Mouse (Mus musculus) kidney, embryonic 15.5 days (tissue): Measurements from ENCODE around the gene Secisbp2. TPM values are rescaled to one million over a fixed set of nuclear protein-coding genes. Genes with fewer than 3 reads are reported as not detected.

ENCODE experiments used
- ATAC-seq: fragments of 200-750 bp; cut with Nextera tagmentation; replicated peaks from 2 replicates; pipeline ENCODE4 v1.8.0; 2017; ENCODE audit warnings: moderate TSS enrichment; ENCODE audit not compliant: low FRiP score
- H3K27ac ChIP-seq: fragments of 300-500 bp; sonication (generic); 2 replicates; pipeline ENCODE4 v1.5.1; 2015; ENCODE audit warnings: mild to moderate bottlenecking, inconsistent platforms
- H3K27me3 ChIP-seq: fragments of 300-500 bp; sonication (generic); 2 replicates; pipeline ENCODE4 v1.6.1; 2015; ENCODE audit warnings: inconsistent platforms
- H3K36me3 ChIP-seq: fragments of 300-500 bp; sonication (generic); 2 replicates; pipeline ENCODE4 v1.6.1; 2015; ENCODE audit warnings: inconsistent platforms
- H3K4me1 ChIP-seq: fragments of 300-500 bp; sonication (generic); 2 replicates; pipeline ENCODE4 v1.6.1; 2015; ENCODE audit warnings: inconsistent platforms
- H3K4me2 ChIP-seq: fragments of 300-500 bp; sonication (generic); 2 replicates; pipeline ENCODE4 v1.6.1; 2015; ENCODE audit warnings: moderate library complexity, mild to moderate bottlenecking, inconsistent platforms
- H3K4me3 ChIP-seq: fragments of 300-500 bp; sonication (generic); replicated peaks from 2 replicates; pipeline ENCODE4 v1.5.1; 2015; ENCODE audit warnings: mild to moderate bottlenecking, inconsistent platforms
- H3K9ac ChIP-seq: fragments of 300-500 bp; sonication (generic); 2 replicates; pipeline ENCODE4 v1.6.1; 2015; ENCODE audit warnings: mild to moderate bottlenecking, inconsistent platforms
- H3K9me3 ChIP-seq: fragments of 300-500 bp; sonication (generic); replicated peaks from 2 replicates; pipeline ENCODE4 v1.6.1; 2016; ENCODE audit warnings: inconsistent platforms
- WGBS: fragments of 180-500 bp; shearing (Covaris S2); methylation state at CpG from one replicate; pipeline ENCODE4 v1.1.7; 2015; ENCODE audit warnings: mixed read lengths; 5-methylcytosine and 5-hydroxymethylcytosine counted together
- polyA plus RNA-seq: library from polyadenylated mRNA; unstranded; fragments of >200 nt; fragmentation: Nextera tagmentation; extraction: Ambion mirVana; gene quantifications from 2 replicates; pipeline ENCODE4 v1.2.1, GENCODE M21; 2015

Secisbp2 gene
- 26.6 and 31.9 TPM in 2 replicates for polyA plus RNA-seq

- no peaks in the 10 kb centered on the region for H3K27me3 ChIP-seq
- ATAC-seq: peak; percentile 93
- peak within 1 kb of the TSS; percentile 79 for H3K4me2 ChIP-seq
- no peaks in the 10 kb centered on the region for H3K9me3 ChIP-seq
- WGBS: under 1% methylated on average over 69 of the region's 69 CpGs
- peaks cover 52% of the 10 kb centered on the region for H3K36me3 ChIP-seq
- H3K4me3 ChIP-seq: peak within 1 kb of the TSS; percentile 82
- H3K4me1 ChIP-seq: peaks cover 42% of the 10 kb centered on the region
- H3K9ac ChIP-seq: peak within 1 kb of the TSS; percentile 69
- H3K27ac ChIP-seq: peak within 1 kb of the TSS; percentile 93
These were observed at the start of gene Secisbp2 for GRCm38 (mm10) chr13:51651408-51652064. Gene Secisbp2, plus strand, starts transcription at chr13:51651697.

- Histone ChIP-seq H3K27ac (no peak overlapping the region), H3K9me3 (no peaks in the 10 kb centered on the region), H3K4me2 (peak overlapping the region; percentile 55; the same call in 1 of the 2 replicates), H3K27me3 (0 out of 2 replicates have a peak, but pooled peaks cover 2% of the 10 kb centered on the region), H3K9ac (no peak overlapping the region), H3K4me1 (peaks cover 12% of the 10 kb centered on the region), H3K4me3 (0 out of 2 replicates have a peak overlapping the region, but pooled peaks have one; percentile 21), H3K36me3 (no peaks in the 10 kb centered on the region)
- 43% methylated on average over 8 of the region's 8 CpGs for WGBS
- ATAC-seq: no peak
These were observed 48.7 kb upstream of the Secisbp2 start for GRCm38 (mm10) chr13:51602764-51603163.

GRCm38 (mm10) chr13:51603221-51603893 lies 48.1 kb upstream of the Secisbp2 start:
- no peak overlapping the region for H3K9ac ChIP-seq
- no peak; the same call in 1 of the 2 replicates for ATAC-seq
- 31% methylated on average over 16 of the region's 16 CpGs for WGBS
- no peaks in the 10 kb centered on the region for H3K9me3 ChIP-seq
- H3K27ac ChIP-seq: no peak overlapping the region
- H3K4me1 ChIP-seq: peaks cover 12% of the 10 kb centered on the region
- H3K4me3 ChIP-seq: peak overlapping the region; percentile 21
- H3K36me3 ChIP-seq: no peaks in the 10 kb centered on the region
- H3K27me3 ChIP-seq: 0 out of 2 replicates have a peak, but pooled peaks cover 2% of the 10 kb centered on the region
- H3K4me2 ChIP-seq: peak overlapping the region; percentile 55

GRCm38 (mm10) chr13:51603894-51604244 lies 47.6 kb upstream of the Secisbp2 start:
- Histone ChIP-seq H3K9ac (no peak overlapping the region), H3K4me3 (no peak overlapping the region), H3K36me3 (no peaks in the 10 kb centered on the region), H3K4me1 (peaks cover 12% of the 10 kb centered on the region), H3K9me3 (no peaks in the 10 kb centered on the region), H3K27ac (no peak overlapping the region), H3K27me3 (0 out of 2 replicates have a peak, but pooled peaks cover 2% of the 10 kb centered on the region), H3K4me2 (peak overlapping the region; percentile 55)
- no peak for ATAC-seq
- WGBS: 49% methylated on average over 4 of the region's 4 CpGs

- H3K4me3 ChIP-seq: no peak overlapping the region
- H3K27me3 ChIP-seq: no peaks in the 10 kb centered on the region
- WGBS: 94% methylated on average over 7 of the region's 7 CpGs
- no peaks in the 10 kb centered on the region for H3K9me3 ChIP-seq
- H3K27ac ChIP-seq: no peak overlapping the region
- H3K9ac ChIP-seq: no peak overlapping the region
- peaks cover 6% of the 10 kb centered on the region; the same call in 1 of the 2 replicates for H3K4me1 ChIP-seq
- ATAC-seq: no peak
- no peak overlapping the region for H3K4me2 ChIP-seq
- H3K36me3 ChIP-seq: no peaks in the 10 kb centered on the region
These were observed 42.3 kb upstream of the Secisbp2 start for GRCm38 (mm10) chr13:51609231-51609630.

GRCm38 (mm10) chr13:51611060-51611459 lies 40.4 kb upstream of the Secisbp2 start:
- 27% methylated on average over 9 of the region's 9 CpGs for WGBS
- no peaks in the 10 kb centered on the region for H3K36me3 ChIP-seq
- ATAC-seq: no peak
- no peak overlapping the region for H3K27ac ChIP-seq
- no peak overlapping the region for H3K9ac ChIP-seq
- no peak overlapping the region for H3K4me3 ChIP-seq
- no peaks in the 10 kb centered on the region for H3K9me3 ChIP-seq
- H3K27me3 ChIP-seq: no peaks in the 10 kb centered on the region
- peaks cover 6% of the 10 kb centered on the region; the same call in 1 of the 2 replicates for H3K4me1 ChIP-seq
- H3K4me2 ChIP-seq: peak overlapping the region; percentile 23; the same call in 1 of the 2 replicates

GRCm38 (mm10) chr13:51611500-51611899 lies 40.0 kb upstream of the Secisbp2 start:
- 73% methylated on average over 5 of the region's 5 CpGs for WGBS
- Histone ChIP-seq H3K36me3 (no peaks in the 10 kb centered on the region), H3K9me3 (no peaks in the 10 kb centered on the region), H3K4me2 (peak overlapping the region; percentile 23; the same call in 1 of the 2 replicates), H3K27me3 (no peaks in the 10 kb centered on the region), H3K27ac (no peak overlapping the region), H3K4me3 (no peak overlapping the region), H3K9ac (no peak overlapping the region), H3K4me1 (peaks cover 6% of the 10 kb centered on the region; the same call in 1 of the 2 replicates)
- no peak for ATAC-seq

- no peak for ATAC-seq
- Histone ChIP-seq H3K36me3 (no peaks in the 10 kb centered on the region), H3K4me1 (peaks cover 11% of the 10 kb centered on the region; the same call in 1 of the 2 replicates), H3K9ac (no peak overlapping the region), H3K27ac (no peak overlapping the region), H3K4me3 (no peak overlapping the region), H3K4me2 (no peak overlapping the region), H3K27me3 (no peaks in the 10 kb centered on the region), H3K9me3 (no peaks in the 10 kb centered on the region)
- 66% methylated on average over 10 of the region's 10 CpGs for WGBS
These were observed 35.7 kb upstream of the Secisbp2 start for GRCm38 (mm10) chr13:51615815-51616214.

- no peak overlapping the region for H3K9ac ChIP-seq
- peaks cover 5% of the 10 kb centered on the region; the same call in 1 of the 2 replicates for H3K4me1 ChIP-seq
- 18% methylated on average over 12 of the region's 12 CpGs for WGBS
- no peaks in the 10 kb centered on the region for H3K9me3 ChIP-seq
- 0 out of 2 replicates have a peak, but pooled peaks have one; percentile 56 for ATAC-seq
- no peaks in the 10 kb centered on the region for H3K27me3 ChIP-seq
- H3K36me3 ChIP-seq: no peaks in the 10 kb centered on the region
- 0 out of 2 replicates have a peak overlapping the region, but pooled peaks have one; percentile 22 for H3K27ac ChIP-seq
- no peak overlapping the region for H3K4me3 ChIP-seq
- no peak overlapping the region for H3K4me2 ChIP-seq
These were observed 35.0 kb upstream of the Secisbp2 start for GRCm38 (mm10) chr13:51616417-51617044.

GRCm38 (mm10) chr13:51617306-51617705 lies 34.2 kb upstream of the Secisbp2 start:
- Histone ChIP-seq H3K9me3 (no peaks in the 10 kb centered on the region), H3K27me3 (no peaks in the 10 kb centered on the region), H3K4me2 (no peak overlapping the region), H3K27ac (no peak overlapping the region), H3K9ac (no peak overlapping the region), H3K36me3 (no peaks in the 10 kb centered on the region), H3K4me3 (no peak overlapping the region), H3K4me1 (peaks cover 5% of the 10 kb centered on the region; the same call in 1 of the 2 replicates)
- ATAC-seq: no peak
- 59% methylated on average over 1 of the region's 1 CpGs for WGBS

- no peak for ATAC-seq
- Histone ChIP-seq H3K9me3 (no peaks in the 10 kb centered on the region), H3K9ac (no peak overlapping the region), H3K27me3 (no peaks in the 10 kb centered on the region), H3K36me3 (no peaks in the 10 kb centered on the region), H3K4me3 (no peak overlapping the region), H3K4me1 (peaks cover 5% of the 10 kb centered on the region; the same call in 1 of the 2 replicates), H3K27ac (no peak overlapping the region), H3K4me2 (peak overlapping the region; percentile 36)
- WGBS: 17% methylated on average over 6 of the region's 6 CpGs
These were observed 33.6 kb upstream of the Secisbp2 start for GRCm38 (mm10) chr13:51617861-51618260.

GRCm38 (mm10) chr13:51618602-51619001 lies 32.9 kb upstream of the Secisbp2 start:
- ATAC-seq: no peak
- no peaks in the 10 kb centered on the region for H3K36me3 ChIP-seq
- H3K27ac ChIP-seq: no peak overlapping the region
- no peak overlapping the region for H3K4me3 ChIP-seq
- WGBS: 20% methylated on average over 6 of the region's 9 CpGs
- H3K4me1 ChIP-seq: peaks cover 5% of the 10 kb centered on the region; the same call in 1 of the 2 replicates
- H3K4me2 ChIP-seq: no peak overlapping the region
- H3K9me3 ChIP-seq: no peaks in the 10 kb centered on the region
- no peaks in the 10 kb centered on the region for H3K27me3 ChIP-seq
- no peak overlapping the region for H3K9ac ChIP-seq
